Mouse (Mus musculus) cerebral cortex, adult 2 months (tissue): Measurements from ENCODE around the gene Krt73.

ENCODE experiments used
- WGBS: fragments of 180-500 bp; shearing (Covaris S2); methylation state at CpG from one replicate; pipeline ENCODE4 v1.1.7; 2018; 5-methylcytosine and 5-hydroxymethylcytosine counted together

Gene Krt73

GRCm38 (mm10) chr15:101802296-101802835 lies at the start of gene Krt73:
TSS of gene Krt73 (minus strand) at chr15:101802346.
- WGBS = 68% methylated on average over 6 of the region's 6 CpGs

- 89% methylated on average over 6 of the region's 6 CpGs for WGBS
Observed at GRCm38 (mm10) chr15:101850694-101851093, 48.5 kb upstream of the Krt73 start, which contains the start of gene Krt1. TSS of gene Krt1 (minus strand) at chr15:101850794.

- WGBS = under 1% methylated on average over 35 of the region's 37 CpGs
Observed at GRCm38 (mm10) chr15:101845971-101846403, 43.8 kb upstream of the Krt73 start.

DNA sequence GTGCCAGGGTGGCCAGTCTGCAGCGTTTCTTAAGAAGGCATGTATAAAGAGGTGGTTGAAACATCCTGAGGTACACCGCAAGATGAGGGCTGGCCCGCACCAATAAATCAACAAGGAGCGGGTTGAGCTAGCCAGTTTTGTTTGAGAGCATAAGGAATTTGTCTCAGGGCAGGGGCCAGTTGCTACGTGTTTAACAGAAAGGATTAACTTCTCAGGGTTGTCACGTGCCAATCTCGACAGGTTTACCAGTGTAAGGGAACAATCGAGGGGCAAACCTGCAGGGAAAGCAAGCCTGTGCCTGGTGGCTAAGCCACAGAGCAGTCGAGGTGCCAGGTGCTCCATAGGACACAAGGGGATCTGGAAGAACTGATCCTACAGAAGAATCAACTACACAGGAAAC lies 41.0 kb upstream of the Krt73 start:
- 83% methylated on average over 9 of the region's 9 CpGs for WGBS

DNA sequence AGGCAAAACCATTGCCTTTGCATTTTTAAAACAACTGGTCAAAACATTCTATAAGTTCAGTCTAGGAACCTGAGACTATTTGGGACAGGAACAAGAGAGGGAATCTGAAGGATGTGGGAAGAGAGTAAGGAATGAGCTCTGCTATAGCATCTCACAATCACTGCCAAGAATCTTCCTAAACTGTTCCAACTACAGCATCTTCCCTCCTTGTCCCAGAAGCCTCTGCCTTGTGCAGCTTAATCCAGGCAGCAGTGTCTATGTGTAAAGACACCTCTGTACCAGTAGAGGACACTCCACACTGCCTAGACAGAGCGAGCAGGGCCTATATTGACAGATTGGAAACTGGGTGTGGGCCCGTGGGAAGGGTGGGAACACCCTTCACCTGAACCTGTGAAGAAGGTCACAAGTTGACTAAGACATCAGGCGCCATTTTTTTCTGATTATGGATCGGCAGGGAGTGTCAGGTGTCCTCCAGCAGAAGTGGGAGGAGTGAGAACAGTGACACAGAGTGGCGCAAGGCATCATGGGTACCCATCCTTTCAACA lies 32.7 kb upstream of the Krt73 start:
- WGBS = 63% methylated on average over 5 of the region's 5 CpGs

DNA sequence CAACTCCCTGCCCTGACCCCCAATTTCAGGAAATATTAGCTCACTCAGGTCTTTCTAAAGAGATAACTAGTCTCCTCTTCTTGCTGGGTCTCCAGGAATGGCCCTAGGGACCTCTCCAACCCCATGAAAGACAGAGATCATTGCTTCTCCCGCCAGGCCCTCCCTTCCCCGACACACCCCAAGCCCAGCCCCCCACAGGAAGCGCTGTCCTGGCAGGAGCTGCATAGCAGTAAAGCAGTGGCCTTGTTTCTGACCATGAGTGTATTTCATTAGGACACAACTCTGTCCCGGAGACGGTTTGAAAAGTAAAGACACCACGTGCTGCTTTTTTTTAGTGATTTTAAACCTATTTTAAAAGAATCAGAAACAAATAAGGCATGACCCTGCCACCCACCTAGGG lies 31.0 kb upstream of the Krt73 start:
- 73% methylated on average over 6 of the region's 6 CpGs for WGBS

- 73% methylated on average over 5 of the region's 5 CpGs for whole genome bisulfite sequencing
Observed at GRCm38 (mm10) chr15:101829441-101829840, 27.3 kb upstream of the Krt73 start.

- WGBS = 48% methylated on average over 3 of the region's 3 CpGs
Observed at GRCm38 (mm10) chr15:101821786-101822185, 19.6 kb upstream of the Krt73 start.

DNA sequence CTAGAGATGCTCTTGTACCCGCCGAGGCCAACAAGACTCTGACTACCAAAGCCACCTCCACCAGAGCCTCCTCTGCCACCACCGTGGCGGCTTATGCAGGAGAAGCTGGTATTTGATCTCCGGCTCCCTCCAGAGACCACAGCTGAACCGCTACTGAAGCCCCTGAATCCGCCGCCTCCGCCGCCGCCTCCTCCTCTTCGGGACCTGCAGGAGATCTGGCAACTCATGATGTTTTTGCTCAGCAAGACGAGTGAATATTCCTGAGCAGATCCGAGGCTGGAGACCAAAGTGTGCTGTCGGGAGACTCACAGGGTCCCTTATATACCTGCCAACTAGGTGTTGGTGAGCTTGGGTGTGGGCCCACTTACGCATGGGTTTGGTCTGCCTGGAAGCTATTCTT lies 15.7 kb upstream of the Krt73 start, which contains the start of gene Krt2:
Krt2 (minus strand) TSS at position 295 of the 400 bp plus-strand sequence.
- WGBS = 89% methylated on average over 16 of the region's 16 CpGs

DNA sequence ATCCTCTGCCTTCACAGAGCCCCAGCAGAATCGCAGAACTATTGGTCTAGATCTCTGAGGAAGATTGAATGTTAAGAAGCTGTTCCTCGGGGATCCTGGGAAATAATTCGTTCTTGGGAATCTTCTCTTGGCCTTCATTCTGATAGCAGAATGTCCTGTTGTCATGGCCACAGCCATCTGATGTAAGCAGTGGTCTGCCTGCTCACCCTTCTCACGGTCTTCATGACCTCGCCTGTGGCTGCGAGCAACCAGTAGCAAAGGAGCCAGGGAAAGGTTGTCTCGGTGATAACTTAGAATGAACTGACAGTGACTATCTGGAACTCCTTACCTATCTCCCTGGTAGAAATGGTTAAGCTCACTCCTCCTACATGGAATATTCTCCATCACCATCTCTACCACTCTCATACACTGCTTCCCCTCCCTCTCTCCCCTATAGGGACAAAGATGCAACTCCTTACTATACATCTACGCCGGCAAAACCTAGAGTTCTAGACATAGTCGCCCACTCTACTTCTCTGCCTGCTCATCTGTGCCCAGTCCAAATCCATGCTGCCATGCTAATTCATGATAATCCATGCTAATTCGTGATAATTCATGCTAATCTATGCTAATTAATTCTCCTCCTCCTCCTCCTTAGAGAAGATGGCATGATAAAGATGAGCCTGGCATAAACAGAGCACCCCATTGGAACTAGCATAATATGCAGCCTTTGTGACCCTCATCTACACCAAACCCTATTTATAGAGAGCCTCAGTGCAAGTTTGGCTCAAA lies 1.1 kb upstream of the Krt73 start:
- 45% methylated on average over 11 of the region's 11 CpGs for WGBS

- 51% methylated on average over 3 of the region's 3 CpGs for WGBS
Observed at GRCm38 (mm10) chr15:101790867-101791266, 11.3 kb downstream of the Krt73 start.

- 93% methylated on average over 18 of the region's 18 CpGs for WGBS
Observed at GRCm38 (mm10) chr15:101786360-101786759, 15.8 kb downstream of the Krt73 start, which contains the start of gene Krt72. TSS of gene Krt72 (minus strand) at chr15:101786460.

- WGBS = 67% methylated on average over 10 of the region's 10 CpGs
Observed at GRCm38 (mm10) chr15:101773420-101773819, 28.7 kb downstream of the Krt73 start.

GRCm38 (mm10) chr15:101772711-101773081 lies 29.4 kb downstream of the Krt73 start:
- WGBS = 5% methylated on average over 5 of the region's 5 CpGs

GRCm38 (mm10) chr15:101772080-101772710 lies 30.0 kb downstream of the Krt73 start:
- 67% methylated on average over 5 of the region's 5 CpGs for WGBS

- WGBS = 60% methylated on average over 8 of the region's 8 CpGs
Observed at GRCm38 (mm10) chr15:101770226-101770625, 31.9 kb downstream of the Krt73 start.
